Mouse (Mus musculus): ENCODE results near the gene Myl12a. TPM values are rescaled to one million over a fixed set of nuclear protein-coding genes. Genes with fewer than 3 reads are reported as not detected.
A peak's percentile ranks its signal among the peaks of the same experiment; 100 is the strongest.
"Not testable (repeated sequence)": the region's sequence is repeated elsewhere in the genome, so short reads cannot be mapped to it uniquely, and the experiment has no call there.

Gene Myl12a
- polyA plus RNA-seq, 1 experiment from 2014 or later, result 705 TPM

DNA sequence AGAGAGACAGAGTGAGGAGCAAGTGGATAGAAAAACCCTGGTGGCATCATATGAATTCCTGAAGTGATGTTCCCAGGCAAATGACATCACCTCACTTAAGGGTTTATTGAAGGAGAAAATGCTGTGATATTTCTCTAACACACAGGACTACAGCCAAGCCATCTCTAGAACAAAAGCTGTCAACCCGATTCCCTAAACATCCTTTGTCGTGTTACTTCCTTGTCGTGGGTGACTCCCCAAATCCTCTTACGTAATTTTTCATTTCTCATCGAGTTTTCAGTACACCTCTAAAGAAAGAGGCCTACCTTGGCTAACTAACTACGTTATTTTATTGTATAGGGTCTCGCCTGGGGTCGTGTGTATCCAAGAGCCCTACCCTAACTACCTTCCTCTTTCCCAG, 13.2 kb downstream of the Myl12a start:
- peak overlapping the region; percentile 93 for H3K27ac ChIP-seq
- 54% methylated on average over 8 of the region's 8 CpGs for WGBS
- peak overlapping the region; percentile 80; the same call in 1 of the 2 replicates for H3K9ac ChIP-seq
- H3K9me3 ChIP-seq (replicated peaks), result no peaks in the 10 kb centered on the region
- peaks cover 25% of the 10 kb centered on the region for H3K36me3 ChIP-seq
- H3K4me1 ChIP-seq (replicated peaks), result peaks cover 62% of the 10 kb centered on the region
- H3K4me3 ChIP-seq, result peak overlapping the region; percentile 84
- H3K27me3 ChIP-seq, result no peaks in the 10 kb centered on the region; the same call in 1 of the 2 replicates
- peak overlapping the region; percentile 87 for H3K4me2 ChIP-seq
- ATAC-seq (replicated peaks; ENCODE audit: insufficient number of reproducible peaks, insufficient read depth, low FRiP score, low read depth), result no peak

DNA sequence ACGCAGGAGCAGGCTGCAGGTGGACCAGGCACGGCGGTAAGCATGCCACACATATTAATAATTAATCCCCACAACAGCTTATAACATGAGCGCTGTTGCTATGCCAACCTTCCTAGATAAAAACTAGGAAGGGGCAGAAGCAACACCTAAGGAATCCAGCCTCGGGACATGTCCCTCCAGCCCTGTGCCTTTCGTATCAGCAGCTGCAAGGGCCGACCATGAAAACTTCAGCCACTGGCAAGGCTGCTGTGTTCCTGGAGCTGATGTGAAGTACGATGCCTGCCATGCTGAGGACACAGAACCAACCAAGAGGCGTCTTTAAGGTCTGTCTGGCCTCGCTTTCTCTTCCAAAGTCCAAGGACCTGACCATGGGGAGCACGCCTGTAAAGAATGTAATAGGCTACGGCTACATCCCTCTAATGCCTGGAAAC, 14.3 kb downstream of the Myl12a start:
- no peaks in the 10 kb centered on the region; the same call in 1 of the 2 replicates for H3K27me3 ChIP-seq
- H3K36me3 ChIP-seq, result peaks cover 25% of the 10 kb centered on the region
- peaks cover 54% of the 10 kb centered on the region for H3K4me1 ChIP-seq (replicated peaks)
- H3K9me3 ChIP-seq (replicated peaks), result no peaks in the 10 kb centered on the region
- WGBS, result 88% methylated on average over 12 of the region's 12 CpGs
- H3K4me3 ChIP-seq, result no peak overlapping the region
- H3K9ac ChIP-seq, result no peak overlapping the region
- no peak for ATAC-seq (replicated peaks; ENCODE audit: insufficient number of reproducible peaks, insufficient read depth, low FRiP score, low read depth)
- no peak overlapping the region for H3K4me2 ChIP-seq
- no peak overlapping the region for H3K27ac ChIP-seq

GRCm38 (mm10) chr17:70986831-70987660, 15.6 kb downstream of the Myl12a start:
- Histone ChIP-seq H3K27me3 (peaks cover 12% of the 10 kb centered on the region; the same call in 1 of the 2 replicates), H3K9ac (no peak overlapping the region), H3K4me1 (replicated peaks) (peaks cover 42% of the 10 kb centered on the region), H3K36me3 (peaks cover 26% of the 10 kb centered on the region; the same call in 1 of the 2 replicates), H3K9me3 (replicated peaks) (no peaks in the 10 kb centered on the region), H3K4me2 (no peak overlapping the region), H3K27ac (no peak overlapping the region), H3K4me3 (no peak overlapping the region)
- WGBS, result 89% methylated on average over 15 of the region's 15 CpGs
- ATAC-seq (replicated peaks; ENCODE audit: insufficient number of reproducible peaks, insufficient read depth, low FRiP score, low read depth), result no peak

DNA sequence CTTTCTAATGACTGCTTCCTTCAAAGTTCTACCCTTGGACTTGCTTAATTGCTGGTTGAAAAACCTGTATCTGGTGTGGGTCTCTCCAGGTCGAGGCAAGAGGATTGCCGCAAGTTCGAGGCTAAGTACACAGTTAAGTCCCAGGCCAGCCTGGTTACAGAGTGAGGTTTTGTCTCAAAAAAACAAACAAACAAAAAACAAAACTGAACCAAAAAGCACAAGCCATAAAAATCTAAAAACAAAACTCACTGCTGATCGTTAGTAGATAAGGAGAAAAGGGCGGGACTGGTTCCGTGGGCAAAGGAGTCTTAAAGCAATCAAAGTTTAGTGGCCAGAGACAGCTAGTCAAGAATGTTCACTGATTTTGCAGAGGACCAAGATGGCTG, 16.3 kb downstream of the Myl12a start:
- Histone ChIP-seq H3K27me3 (peaks cover 18% of the 10 kb centered on the region; the same call in 1 of the 2 replicates), H3K9ac (no peak overlapping the region), H3K4me3 (no peak overlapping the region), H3K9me3 (replicated peaks) (no peaks in the 10 kb centered on the region), H3K27ac (no peak overlapping the region), H3K36me3 (peaks cover 31% of the 10 kb centered on the region; the same call in 1 of the 2 replicates), H3K4me2 (no peak overlapping the region), H3K4me1 (replicated peaks) (peaks cover 35% of the 10 kb centered on the region)
- no peak for ATAC-seq (replicated peaks; ENCODE audit: insufficient number of reproducible peaks, insufficient read depth, low FRiP score, low read depth)
- 84% methylated on average over 6 of the region's 6 CpGs for WGBS

- ATAC-seq (replicated peaks; ENCODE audit: insufficient number of reproducible peaks, insufficient read depth, low FRiP score, low read depth), result no peak
- Histone ChIP-seq H3K36me3 (peaks cover 33% of the 10 kb centered on the region; the same call in 1 of the 2 replicates), H3K9me3 (replicated peaks) (no peaks in the 10 kb centered on the region), H3K27ac (no peak overlapping the region), H3K4me3 (no peak overlapping the region), H3K4me2 (no peak overlapping the region), H3K9ac (no peak overlapping the region), H3K27me3 (peaks cover 19% of the 10 kb centered on the region; the same call in 1 of the 2 replicates), H3K4me1 (replicated peaks) (peaks cover 29% of the 10 kb centered on the region)
- WGBS, result 76% methylated on average over 15 of the region's 15 CpGs
Measured at GRCm38 (mm10) chr17:70985501-70986354, 16.9 kb downstream of the Myl12a start.

DNA sequence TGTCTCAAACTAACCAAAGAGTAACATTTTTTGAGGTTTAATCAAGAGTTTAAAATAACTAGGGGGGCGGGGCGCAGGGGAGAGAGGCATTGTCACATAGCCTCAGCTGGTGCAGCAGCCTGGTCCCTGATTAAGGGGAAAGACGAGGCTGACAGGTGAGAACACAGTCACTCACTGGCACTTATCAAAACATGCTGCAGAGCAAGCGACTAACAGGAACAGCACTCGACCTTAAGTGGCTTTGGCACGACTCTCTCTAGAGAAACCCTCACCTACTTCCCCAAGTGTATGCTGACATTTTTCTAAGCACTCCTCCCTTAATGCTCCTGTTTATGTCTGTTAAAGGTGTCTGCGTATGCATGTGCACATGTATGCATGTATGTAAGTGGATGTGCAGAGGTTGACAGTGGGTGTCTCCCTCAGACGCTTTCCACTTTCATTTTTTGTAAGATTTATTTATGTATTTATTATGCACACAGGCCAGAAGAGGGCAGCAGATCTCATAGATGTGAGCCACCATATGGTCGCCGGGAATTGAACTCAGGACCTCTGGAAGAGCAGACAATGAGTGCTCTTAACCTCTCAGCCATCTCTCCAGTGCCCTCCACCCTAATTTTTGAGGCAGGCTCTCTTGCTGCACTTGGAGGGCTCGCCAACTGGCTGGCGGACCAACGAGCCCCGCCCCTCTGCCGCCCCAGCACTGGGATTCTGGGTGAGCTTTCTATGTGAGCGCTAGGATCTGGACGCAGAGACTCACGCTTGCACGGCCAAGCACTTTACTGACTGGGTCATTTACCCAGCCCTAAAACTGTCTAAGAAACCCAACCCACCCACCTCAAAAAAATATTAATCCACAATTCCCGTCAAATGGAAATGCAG, 23.1 kb downstream of the Myl12a start:
- peak; percentile 80 for ATAC-seq (replicated peaks; ENCODE audit: insufficient number of reproducible peaks, insufficient read depth, low FRiP score, low read depth)
- H3K36me3 ChIP-seq, result peaks cover 28% of the 10 kb centered on the region
- H3K27me3 ChIP-seq, result peaks cover 33% of the 10 kb centered on the region
- no peak overlapping the region for H3K9ac ChIP-seq
- H3K9me3 ChIP-seq (replicated peaks), result no peaks in the 10 kb centered on the region
- 69% methylated on average over 20 of the region's 20 CpGs for WGBS
- peak overlapping the region; percentile 33 for H3K4me2 ChIP-seq
- peaks cover 9% of the 10 kb centered on the region; the same call in 1 of the 2 replicates for H3K4me1 ChIP-seq (replicated peaks)
- H3K27ac ChIP-seq, result no peak overlapping the region
- no peak overlapping the region for H3K4me3 ChIP-seq

DNA sequence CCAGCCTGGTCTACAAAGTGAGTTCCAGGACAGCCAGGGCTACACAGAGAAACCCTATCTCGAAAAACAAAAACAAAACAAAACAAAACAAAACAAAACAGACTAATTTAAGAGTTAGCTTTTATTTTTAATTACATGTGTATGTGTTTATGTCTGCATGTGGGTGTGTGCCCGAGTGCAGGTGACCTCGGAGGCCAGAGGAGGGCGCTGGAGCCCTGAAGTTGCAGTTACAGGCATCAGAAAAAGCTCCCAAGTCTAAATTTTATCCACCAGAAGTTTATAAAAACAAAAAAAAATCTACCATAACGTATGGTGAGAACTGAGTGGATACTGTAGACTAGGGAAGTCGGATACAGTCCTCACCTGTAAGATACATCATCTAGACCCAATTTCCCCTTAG, 24.9 kb downstream of the Myl12a start:
- Histone ChIP-seq H3K27me3 (peaks cover 28% of the 10 kb centered on the region), H3K9me3 (replicated peaks) (no peaks in the 10 kb centered on the region), H3K9ac (no peak overlapping the region), H3K36me3 (peaks cover 37% of the 10 kb centered on the region), H3K4me3 (no peak overlapping the region), H3K4me2 (no peak overlapping the region), H3K4me1 (replicated peaks) (peaks cover 13% of the 10 kb centered on the region; the same call in 1 of the 2 replicates), H3K27ac (no peak overlapping the region)
- 86% methylated on average over 6 of the region's 6 CpGs for WGBS
- no peak for ATAC-seq (replicated peaks; ENCODE audit: insufficient number of reproducible peaks, insufficient read depth, low FRiP score, low read depth)

DNA sequence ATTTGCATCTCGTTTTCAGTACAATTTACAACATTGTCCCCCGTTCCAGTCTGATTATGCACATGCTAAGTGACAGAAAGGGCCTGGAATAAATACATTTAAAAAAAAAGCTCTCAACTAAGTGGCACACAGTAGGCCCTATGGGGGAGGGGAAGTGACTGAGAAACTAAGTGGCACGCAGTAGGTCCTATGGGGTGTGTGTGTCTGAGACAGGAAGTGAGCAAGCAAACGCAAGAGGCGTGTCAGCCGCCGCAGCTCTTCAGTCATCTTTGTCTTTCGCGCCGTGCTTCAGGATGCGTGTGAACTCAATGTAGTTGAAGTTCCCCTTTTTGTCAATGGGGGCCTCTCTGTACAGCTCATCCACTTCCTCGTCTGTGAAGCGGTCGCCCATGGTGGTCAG, 28.6 kb downstream of the Myl12a start:
- not testable (repeated sequence) for H3K4me1 ChIP-seq (replicated peaks); H3K9me3 ChIP-seq (replicated peaks); H3K4me3 ChIP-seq; ATAC-seq (replicated peaks; ENCODE audit: insufficient number of reproducible peaks, insufficient read depth, low FRiP score, low read depth); H3K4me2 ChIP-seq; H3K9ac ChIP-seq; H3K27ac ChIP-seq
- 87% methylated on average over 14 of the region's 14 CpGs for WGBS
- Histone ChIP-seq H3K27me3 (peaks cover 19% of the 10 kb centered on the region), H3K36me3 (peaks cover 22% of the 10 kb centered on the region)

- Histone ChIP-seq H3K27me3 (peaks cover 19% of the 10 kb centered on the region), H3K4me1 (replicated peaks) (peaks cover 7% of the 10 kb centered on the region), H3K4me3 (no peak overlapping the region), H3K27ac (no peak overlapping the region), H3K9me3 (replicated peaks) (no peaks in the 10 kb centered on the region), H3K36me3 (peaks cover 22% of the 10 kb centered on the region), H3K9ac (no peak overlapping the region), H3K4me2 (no peak overlapping the region)
- ATAC-seq (replicated peaks; ENCODE audit: insufficient number of reproducible peaks, insufficient read depth, low FRiP score, low read depth), result no peak
- 57% methylated on average over 9 of the region's 9 CpGs for WGBS
Measured at GRCm38 (mm10) chr17:70973398-70973797, 29.3 kb downstream of the Myl12a start.

DNA sequence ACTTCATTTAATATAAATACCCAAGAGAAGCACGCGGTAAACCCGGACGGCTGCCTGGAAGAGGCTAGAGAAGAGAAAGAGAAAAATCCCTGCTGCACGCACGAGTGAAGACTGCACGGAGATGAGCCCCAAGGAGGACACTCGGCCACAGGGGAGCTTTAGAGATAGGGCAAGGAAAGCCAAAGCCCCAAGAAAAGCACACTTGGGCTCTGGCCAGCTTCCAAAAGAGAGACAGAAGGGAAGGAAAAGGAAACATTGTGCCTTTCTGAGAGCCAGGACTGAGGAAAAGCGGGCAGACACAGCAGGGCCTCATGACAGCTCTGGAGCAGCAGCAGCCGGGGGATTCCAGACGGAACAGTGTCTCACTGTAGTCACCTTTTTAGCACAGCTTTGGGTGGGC, 31.5 kb downstream of the Myl12a start:
- no peak for ATAC-seq (replicated peaks; ENCODE audit: insufficient number of reproducible peaks, insufficient read depth, low FRiP score, low read depth)
- Histone ChIP-seq H3K9me3 (replicated peaks) (no peaks in the 10 kb centered on the region), H3K4me1 (replicated peaks) (peaks cover 7% of the 10 kb centered on the region), H3K27me3 (peaks cover 10% of the 10 kb centered on the region), H3K4me2 (no peak overlapping the region), H3K27ac (no peak overlapping the region), H3K9ac (no peak overlapping the region), H3K36me3 (peaks cover 20% of the 10 kb centered on the region), H3K4me3 (no peak overlapping the region)
- 63% methylated on average over 11 of the region's 11 CpGs for WGBS
